Mouse (Mus musculus) naive thymus-derived CD4-positive, alpha-beta T cell, adult 2 months (primary cell): ENCODE measurements around the gene Tsnaxip1.

Experiments
- DNase-seq: peaks from one replicate; pipeline ENCODE4 v3.0.0-alpha.2; 2011; ENCODE audit warnings: low read depth

Tsnaxip1 gene

DNA sequence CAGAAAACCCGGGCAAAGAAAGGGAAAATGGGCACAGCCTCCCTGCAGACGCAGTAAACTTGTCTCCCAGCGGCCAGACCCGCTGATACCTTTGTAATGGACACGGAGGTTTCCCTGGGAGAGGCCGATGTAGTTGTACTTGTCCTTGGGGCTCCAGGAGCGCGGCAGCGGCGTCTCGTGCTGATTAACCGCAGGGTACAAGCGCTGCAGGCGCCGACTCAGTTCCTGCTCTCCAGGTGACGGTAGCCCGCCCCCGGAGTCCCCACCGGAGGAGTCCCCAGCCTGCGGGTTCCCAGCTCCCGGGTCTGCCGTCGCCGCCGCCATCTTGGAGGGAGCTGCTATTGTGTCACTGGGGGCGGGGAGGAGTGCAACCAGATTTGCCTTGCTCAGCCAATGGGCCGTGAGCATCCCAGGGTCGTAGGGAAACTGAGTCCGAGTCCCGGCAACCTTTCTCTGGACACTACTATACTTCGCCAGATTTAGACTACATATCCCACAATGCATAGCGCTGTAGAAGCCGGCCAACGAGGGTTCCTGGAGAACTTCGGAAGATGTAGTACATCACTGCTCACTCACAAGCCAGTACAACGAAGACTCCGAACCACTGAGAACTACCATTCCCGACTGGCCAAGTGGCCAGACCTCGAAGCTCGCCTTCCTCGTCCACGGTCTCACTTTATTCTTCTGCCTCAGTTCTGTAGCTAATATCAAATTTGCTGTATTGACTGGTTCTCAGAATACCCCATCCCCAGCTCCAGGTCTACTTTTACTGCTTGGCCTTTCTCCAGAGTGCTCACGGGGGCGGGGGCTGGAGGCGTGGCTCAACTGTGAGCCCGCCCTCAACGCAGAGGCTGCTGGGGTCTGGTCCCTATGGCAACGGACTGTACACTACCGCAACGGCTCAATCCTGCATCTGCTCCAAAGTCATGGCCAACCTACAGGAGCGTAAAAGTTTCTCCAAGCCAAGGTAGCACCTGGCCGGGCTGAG, at the start of gene Tsnaxip1, which contains the start of gene Ranbp10:
TSS of gene Tsnaxip1 (plus strand) at position 871 of the 988 bp plus-strand sequence.
TSS of gene Ranbp10 (minus strand) at position 490 of the 988 bp plus-strand sequence.
- peak; percentile 98 for DNase-seq

DNA sequence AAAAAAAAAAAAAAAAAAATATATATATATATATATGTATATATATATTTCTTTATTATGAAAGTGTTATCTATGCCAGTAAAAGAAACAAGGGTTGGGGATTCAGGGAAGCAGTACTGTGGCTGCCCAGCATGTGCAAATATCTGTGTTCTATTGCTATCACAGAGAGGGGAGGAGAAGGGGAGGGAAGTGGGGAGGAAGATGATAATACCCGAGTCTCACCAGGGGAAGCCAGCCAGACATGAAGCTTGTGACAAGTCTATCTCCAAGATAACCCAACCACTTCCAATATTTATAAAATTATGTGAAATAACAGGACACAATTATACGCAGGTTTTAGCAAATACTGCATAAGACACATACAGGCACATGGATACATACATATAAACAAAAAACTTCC, 49.7 kb upstream of the Tsnaxip1 start:
- DNase-seq = no peak

DNA sequence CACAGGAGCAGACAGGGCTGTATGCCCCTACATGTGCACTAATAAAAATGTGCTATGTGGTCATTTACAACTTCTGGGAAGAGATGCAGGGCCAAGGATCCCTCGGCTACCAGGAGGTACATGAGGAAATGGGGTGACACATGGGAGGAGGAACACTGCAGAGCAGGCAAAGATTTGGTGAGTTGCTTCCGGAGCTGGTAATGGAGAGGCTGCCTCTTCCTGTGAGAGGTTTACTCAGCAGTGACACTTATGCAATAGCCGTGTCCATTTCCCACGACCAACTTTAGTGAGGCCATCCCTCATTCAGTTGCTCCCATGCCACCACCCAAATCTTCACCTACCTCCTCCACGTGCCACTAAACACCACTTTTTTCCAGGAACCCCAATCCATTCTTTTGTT, 47.2 kb upstream of the Tsnaxip1 start:
- DNase-seq = no peak

DNA sequence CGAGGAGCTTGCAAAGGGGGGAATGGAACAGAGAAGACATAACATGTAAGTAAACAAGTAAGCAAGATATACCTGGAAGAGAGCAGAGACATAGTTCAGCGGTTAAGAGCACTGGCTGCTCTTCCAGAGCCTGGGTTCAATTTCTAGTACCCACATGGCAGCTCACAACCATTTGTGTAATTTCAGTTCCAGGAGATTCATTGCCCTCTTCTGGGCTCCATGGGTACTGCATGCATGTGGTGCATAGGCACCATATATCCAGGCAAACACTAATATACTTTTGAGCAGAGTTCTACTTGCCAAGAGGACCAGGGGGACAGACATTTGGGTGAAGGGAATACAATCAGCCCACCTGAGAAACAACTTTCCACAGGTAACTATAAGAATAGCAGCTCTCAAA, 39.3 kb upstream of the Tsnaxip1 start:
- peak; percentile 84 for DNase-seq

DNA sequence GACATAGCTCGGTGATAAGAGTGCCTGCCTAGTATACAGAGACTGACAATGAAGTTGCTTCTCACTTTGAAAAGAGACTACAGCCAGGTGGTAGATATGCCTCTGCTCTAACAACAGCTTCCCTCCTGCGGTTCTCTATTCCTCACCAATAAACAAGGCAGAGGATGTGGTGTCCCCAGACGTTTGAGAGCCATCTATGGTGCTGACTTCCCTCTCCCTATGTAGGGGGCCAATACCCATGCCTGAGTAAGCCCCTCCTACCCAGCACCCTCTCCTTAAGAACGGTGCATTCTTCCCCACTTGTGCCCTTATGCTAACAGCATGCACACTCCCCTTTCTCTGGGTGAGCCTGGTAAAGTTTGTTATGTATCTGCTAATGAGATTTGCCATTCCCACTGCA, 38.6 kb upstream of the Tsnaxip1 start:
- peak; percentile 72 for DNase-seq

DNA sequence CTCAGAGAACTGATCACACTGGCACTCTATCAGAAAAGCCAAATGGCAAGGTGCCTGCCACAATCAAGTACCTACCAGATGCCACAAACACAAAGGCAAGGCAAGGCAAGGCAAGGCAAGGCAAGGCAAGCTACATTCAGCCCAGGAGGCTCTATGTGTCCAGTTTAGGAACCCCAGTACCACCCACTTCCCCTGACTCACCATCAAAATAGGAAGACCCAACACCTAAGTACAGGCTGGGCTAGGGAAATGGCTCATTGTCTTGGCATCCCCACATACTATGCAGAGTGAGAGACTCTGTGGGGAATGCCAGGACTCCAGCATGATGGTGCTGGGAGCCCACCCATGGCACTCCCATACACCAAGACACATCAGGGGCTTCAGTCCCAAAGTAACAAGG, 37.9 kb upstream of the Tsnaxip1 start:
- no peak for DNase-seq

DNA sequence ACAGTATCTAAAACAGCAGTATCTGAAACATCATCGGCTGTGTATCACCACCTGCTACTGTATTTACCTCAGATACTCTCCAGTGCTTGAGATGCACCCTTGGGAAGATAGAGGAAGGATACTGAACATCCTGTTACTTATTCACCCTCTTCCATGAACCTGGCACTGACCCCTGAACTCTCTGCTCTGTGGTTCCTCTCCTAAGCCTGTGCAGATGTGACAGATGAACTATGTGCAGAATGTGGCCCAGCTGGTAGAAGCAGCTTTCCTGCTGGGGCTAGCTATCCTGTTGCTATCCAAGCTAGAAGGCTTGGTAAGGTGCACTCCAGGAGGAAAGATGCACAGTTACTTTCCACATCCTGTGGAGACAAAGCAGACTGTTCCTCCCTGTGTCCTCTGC, 34.2 kb upstream of the Tsnaxip1 start:
- DNase-seq = no peak

DNA sequence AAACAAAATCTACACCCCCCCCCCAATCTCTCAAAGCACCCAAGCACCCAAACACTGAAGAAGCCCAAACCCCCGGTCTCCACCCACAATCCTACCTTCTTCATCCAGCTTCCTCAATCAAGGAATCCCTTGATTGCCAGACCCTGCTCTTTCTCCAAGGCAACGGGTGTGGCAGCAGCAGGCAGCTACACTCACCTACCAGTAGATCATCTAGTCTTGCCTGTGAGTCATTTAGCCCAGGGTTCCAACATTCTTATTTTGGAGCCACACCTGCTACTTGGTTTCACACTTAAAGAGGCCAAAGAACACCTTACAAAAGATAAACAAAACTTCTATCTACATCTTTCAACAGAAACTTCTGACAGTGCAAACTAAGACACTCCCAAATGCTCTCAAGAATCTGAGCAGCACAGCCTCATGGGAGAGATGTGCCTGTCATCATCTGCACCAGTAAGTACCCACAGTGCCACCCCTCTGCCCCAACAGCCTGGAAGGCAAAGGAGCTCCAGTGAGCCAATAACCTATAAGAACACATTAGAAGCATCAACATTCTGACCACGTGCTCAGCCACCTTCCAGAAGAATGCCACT, 33.4 kb upstream of the Tsnaxip1 start:
- no peak for DNase-seq

DNA sequence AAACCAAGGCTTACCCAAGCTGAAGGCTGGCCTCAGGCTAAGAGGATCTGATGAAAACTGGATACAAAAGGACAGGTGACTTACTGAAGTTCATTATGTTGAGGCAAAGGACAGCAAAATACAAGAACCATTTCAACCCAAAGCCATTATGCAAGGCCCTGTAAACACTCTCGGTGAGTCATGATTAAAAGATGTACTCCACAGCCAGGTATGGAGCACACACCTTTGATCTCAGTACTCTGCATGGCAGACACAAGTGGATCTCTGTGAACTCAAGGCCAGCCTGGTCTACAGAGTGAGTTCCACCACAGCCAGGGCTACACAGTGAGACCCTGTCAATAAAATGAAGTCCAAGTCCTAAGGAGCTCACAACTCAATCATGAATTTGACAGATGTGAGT, 31.7 kb upstream of the Tsnaxip1 start:
- no peak for DNase-seq

DNA sequence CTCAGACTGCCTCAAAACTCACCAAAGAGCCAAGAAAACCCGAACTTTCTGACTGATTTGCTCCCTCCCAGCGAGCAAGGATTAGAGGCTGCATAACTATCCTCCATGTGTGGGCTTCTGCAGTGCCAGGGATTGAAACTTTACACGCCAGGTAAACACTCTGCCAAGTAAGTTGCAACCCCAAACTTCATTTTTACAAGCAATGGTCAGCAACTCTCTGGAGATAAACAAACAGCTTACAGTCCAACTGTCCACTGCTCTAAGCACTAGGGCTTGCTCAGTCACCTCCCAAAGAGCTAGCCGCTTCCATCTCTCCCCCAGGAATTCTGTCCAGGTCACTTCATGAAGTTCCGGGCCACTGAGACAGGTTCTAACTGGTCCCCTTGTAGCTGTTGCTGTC, 29.1 kb upstream of the Tsnaxip1 start:
- no peak for DNase-seq

DNA sequence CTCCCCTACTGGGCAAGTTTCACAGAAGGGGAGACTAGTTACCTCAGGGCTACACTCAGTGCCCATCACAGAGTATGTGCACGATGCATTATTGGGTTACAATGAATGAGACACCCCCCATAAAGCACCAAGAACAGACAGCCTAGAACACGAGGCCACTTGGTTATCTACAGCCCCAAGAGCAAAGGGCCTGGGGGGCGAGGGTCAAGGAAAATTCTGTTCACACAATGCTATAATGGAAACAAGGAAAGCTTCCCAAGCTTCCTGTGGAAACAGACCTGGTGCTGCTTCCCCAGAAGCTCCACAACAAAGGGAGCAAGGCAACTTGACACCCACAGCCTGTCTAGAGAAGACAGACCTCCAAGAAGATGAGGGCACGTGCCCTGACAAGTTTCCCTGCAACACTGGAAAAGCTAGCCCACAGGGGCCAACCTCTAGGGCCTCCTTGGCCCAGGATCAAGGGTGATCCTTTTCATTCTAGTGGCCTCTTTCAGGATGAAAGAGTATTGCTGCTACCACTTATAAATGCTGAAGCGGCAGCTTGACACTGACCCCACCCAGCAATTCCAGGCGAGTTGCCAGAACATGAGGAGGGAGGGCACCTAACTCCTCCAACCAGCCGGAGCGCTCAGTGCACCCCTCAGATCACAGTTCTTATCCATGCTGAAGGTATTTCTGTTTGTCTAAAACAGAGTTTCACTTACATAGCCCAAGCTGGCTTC, 28.3 kb upstream of the Tsnaxip1 start:
- no peak for DNase-seq

DNA sequence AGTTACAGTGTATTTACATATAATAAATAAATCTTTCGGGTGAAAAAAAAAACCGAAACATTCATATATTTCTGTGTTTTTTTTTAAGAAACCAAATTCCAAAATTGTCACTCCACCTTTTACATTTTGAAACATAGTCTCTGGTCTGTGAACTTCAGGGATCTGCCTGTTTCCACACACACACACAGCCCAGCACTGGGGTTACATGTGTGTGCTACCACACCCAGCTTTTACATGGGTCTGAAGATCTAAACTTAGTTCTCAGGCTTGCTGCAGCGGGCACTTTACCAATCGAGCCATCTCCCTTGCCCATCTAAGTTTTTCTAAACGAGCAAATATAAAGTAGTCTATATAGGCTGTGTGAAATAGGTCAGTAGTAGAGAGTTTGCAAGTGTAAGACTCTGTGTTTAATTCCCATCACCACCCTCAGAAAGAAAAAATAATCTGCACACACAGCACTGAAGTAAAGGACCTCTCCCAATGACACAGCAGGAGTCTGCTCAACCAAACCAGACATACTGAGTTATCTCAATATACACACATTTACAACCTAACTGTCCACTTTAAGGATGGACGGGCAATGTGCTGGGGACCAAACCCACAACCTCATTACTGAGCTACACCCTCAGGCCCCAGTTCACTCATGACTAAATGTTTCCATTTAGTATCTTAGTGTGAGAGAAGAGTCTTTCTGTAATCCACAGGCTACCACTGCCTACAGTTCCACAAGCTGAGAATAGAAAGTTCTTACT, 26.2 kb upstream of the Tsnaxip1 start:
- no peak for DNase-seq

DNA sequence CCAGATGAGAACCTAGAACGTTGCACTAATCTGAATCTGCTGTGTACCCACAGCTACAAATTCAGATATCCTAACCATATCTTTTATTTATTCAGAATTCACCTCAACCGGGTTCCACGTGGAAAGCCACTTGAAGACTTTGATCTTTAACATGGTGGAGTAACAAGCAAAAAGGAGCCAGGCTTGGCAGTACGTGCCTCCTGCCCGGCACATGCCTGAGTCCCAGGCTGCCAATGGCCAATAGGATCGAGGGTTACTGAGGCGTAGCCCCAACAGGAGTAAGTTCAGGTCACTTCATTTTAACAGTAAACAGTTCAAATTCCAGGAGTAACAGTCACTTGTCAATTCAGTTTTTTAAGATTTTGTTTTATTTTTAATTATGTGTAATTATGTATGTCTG, 22.7 kb upstream of the Tsnaxip1 start:
- DNase-seq = no peak

DNA sequence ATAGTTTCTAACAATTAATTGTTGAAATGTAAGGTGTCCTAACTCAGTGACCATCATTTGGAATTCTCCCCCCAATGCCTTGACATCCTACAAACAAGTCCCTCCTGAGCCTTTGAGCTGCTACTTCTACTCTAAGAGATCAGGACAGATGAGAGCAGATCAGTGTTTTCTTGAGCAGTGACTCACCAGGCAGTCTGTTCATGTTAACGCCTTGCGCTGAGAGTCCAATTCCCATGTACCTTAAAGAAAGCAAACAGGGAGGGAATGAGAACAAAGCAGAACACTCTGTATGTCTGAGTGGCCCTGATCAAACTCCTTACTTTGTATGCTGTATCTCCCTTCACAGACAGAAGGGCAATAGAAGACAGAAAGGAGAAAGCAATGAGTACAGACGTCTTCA, 22.2 kb upstream of the Tsnaxip1 start:
- DNase-seq = no peak

DNA sequence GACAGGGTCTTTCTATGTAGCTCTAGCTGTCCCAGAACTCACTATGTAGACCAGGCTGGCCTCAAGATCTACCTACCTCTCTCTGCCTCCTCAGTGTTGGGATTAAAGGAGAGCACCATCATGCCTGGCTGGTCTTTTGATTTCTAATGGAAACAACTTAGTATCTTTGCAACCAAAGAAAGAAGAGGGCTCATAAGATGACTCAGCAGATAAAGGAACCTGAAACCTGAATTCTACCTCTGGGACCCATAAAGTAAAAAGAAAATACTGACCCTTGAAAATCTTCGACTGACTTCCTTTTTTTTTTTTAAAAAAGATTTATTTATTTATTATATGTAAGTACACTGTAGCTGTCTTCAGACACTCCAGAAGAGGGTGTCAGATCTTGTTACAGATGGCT, 21.6 kb upstream of the Tsnaxip1 start:
- no peak for DNase-seq

DNA sequence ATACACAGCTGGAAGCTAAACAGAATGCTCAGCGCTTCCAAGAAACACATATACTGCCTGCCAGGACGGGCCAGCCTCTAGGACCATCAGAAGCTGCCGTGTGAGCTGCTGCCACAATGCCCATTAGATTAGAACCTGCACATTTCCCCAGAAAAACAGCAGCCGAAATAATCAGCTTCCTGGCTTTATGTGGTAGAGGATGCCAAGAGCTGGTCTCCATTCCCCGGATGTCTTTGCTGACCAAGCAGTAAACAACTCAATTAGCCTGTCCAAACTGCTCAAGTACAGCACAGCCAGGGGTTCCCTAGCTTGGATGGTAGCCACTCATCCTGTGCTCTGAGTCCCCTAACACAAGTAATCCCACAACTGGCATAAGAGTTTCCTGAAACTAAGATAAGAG, 19.8 kb upstream of the Tsnaxip1 start:
- no peak for DNase-seq

DNA sequence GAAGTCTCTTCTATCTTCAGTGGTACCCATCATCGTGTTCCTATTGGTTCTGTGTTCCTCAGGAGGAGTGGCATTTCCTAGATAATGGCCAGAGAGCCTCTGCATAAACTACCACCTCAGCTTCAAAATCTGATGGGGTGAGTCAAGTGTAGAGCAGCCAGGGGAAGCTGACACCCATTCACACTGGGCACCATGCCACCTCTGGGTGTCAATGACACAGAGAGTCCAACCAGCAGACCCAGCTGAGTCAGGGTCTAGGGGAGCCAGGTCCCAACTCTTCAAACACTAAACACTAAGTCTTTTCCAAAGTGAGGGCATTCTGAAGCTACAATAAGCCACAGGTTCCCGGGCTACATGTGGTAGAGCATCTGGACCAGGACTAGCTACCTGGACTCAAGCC, 19.1 kb upstream of the Tsnaxip1 start:
- no peak for DNase-seq

DNA sequence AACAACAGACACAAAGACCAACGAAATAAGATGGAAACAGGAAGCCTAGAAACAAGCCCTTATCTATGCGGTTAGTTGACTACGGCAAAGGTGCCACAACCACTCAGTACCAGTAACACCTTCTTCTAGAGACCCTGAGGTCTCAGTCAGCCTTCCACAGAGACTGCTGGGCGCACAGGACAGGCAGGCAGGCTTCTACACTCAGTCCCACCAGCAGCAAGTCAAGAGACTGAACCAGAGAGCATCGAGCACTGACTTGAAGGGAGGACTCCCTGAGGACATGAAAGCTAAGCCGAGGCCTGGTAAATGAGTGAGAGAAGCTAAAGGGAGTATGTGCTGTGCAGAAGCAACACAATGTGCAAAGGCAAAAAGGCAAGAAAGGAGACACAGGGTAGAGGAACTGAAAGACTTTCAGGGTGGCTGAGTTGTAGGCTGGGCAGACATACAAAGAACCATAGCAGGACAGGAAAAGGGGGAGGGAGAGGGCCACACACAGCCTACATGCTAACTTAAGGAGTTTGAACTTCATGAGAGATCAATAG, 17.2 kb upstream of the Tsnaxip1 start:
- DNase-seq = peak; percentile 71

DNA sequence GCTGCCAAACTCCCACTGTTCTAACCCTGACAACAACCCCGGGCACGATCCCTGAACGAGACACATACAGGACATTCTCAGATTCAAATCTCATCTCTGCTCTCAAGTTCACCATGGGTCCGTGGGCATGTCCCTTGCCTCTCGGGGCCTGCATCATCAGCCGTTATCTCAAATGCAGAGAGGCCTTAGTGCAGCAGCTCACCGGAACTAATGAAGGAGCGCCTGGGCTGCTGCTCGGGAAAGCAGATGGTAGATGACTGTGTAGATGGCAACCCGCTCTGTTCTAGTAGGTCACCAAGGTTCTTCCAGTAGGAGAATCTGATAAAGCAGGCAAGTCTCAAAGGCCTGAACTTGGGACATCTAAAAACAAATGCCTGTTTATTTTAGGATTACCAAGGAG, 16.5 kb upstream of the Tsnaxip1 start:
- no peak for DNase-seq

DNA sequence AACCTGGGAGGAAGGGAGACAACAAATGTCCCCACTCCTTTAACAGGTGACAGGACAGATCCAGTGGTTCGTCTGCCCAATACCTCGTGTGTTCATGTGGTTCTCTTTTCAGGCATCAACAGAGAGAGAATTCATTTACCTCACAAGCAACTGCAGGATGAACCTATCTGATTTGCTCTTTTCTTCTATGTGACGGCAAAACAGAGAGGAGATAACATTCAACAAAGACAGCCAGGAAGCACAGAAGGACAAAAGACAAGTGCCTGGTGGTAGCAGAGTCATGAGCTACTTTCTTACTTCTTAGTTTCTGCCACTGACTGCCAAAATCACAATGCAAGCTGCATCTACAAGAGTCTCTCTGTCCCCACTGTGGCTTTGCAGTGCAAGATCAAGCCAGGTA, 16.0 kb upstream of the Tsnaxip1 start:
- peak; percentile 59 for DNase-seq

DNA sequence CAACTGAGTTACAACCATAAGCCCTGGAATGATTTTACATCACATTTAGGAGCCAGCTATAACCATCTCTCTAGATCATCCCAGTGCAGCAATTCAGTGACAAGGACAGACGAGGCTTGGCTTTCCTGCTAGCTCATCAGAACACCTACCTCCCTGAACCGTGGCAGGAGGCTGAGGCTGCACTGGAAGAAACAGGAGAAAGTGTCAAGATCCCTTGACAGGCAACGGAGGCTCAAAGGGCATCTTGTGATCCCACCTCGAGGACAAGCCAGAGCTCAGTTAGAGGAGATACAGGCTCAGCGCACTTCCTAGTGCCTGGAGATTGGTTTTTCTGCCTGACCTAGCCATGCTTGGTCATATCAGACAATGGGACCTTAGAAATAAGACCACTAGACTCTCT, 15.0 kb upstream of the Tsnaxip1 start:
- DNase-seq = no peak

DNA sequence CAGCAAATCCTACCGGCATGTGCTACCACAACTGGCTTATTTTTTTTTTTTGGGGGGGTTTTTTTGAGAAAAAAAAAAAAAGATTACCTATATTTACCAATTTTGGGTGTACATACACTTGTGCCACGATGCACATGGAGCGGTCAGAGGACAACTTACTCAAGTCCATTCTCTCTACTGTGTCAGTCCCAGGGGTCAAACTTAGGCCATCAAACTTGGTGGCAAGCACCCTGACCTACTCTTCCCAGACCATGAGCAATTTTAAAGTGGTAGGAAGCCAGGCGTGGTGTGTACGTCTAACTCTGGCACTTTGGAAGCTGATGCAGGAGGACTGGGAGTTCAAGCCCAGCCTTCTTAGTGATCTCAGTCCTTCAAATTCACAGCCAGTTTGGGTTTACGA, 14.3 kb upstream of the Tsnaxip1 start:
- DNase-seq = no peak
